Mouse (Mus musculus) layer of hippocampus, postnatal 36 days (tissue): Measurements from ENCODE around the gene Mvk. TPM values are rescaled to one million over a fixed set of nuclear protein-coding genes. Genes with fewer than 3 reads are reported as not detected.

Source experiments
- DNase-seq, 2 experiments: peaks; one replicate each; pipeline ENCODE4 v3.0.0; 2022
- total RNA-seq, 2 experiments: library from RNA; stranded (reverse); gene quantifications; 2 replicates each; pipeline ENCODE4 v1.2.3; 2021

The Mvk gene
- total RNA-seq, result 10 to 100 TPM; 25.0 to 27.1 TPM

DNA sequence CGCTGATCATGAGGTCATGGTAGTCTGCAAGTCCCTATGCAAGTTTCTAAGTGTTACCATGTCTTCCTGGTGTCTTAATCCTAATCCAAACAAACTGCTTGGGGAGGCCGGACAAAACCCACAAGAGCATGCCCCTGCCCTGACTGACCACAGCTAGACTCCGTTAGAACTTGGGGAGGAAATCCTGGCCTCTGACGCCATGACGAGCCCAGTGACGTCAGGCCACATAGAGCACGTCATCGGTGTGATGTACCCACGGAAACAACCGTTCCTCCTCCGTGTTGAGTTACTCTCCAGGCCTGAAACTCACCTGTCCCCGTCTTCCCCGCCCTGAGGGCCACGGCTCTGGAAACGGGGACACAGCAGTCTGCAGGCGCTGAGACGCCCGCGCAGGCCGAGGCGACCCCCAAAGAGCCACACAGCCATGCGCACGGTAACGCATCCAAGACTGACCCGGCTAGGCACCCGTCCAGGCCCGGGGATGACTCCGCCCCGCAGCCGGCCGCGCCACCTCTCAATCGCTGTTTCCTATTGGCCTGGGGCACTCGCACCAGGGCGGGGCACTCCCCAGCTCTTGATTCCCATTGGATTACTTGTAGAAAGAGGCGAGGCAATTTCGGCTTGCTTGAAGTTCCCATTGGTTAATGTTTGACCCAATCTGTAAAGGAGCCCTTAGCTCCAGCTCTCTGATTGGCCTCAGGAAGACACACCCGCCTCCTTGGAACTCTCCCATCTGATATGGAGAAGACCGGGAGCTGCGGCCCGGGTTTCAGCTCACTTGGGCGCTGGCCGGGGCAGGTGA is at the start of gene Mvk, which contains the start of gene Mmab:
Mvk (plus strand) TSS at position 704 of the 802 bp plus-strand sequence.
Mmab (minus strand) TSS at position 495 of the 802 bp plus-strand sequence.
- DNase-seq, result peak; percentile 98 to 99

DNA sequence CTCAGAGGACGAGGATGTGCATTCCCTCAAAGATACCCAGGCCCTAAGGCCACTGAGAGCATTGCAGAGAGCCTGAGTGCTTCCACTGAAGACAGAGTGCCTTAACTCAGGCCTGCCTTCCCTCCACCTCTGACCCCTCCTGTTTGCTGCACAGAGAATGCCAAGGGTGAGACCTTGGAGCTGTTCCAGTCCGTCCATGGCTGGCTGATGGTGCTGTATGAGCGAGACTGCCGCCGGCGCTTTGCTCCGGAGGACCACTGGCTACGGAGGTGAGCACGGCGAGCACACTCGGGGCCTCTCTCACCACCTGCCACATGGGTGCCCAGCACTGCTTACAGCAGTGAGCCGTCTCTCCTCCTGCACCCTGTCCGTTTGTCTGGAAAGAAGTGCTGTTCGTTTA is 37.5 kb upstream of the Mvk start:
- no peak for DNase-seq

DNA sequence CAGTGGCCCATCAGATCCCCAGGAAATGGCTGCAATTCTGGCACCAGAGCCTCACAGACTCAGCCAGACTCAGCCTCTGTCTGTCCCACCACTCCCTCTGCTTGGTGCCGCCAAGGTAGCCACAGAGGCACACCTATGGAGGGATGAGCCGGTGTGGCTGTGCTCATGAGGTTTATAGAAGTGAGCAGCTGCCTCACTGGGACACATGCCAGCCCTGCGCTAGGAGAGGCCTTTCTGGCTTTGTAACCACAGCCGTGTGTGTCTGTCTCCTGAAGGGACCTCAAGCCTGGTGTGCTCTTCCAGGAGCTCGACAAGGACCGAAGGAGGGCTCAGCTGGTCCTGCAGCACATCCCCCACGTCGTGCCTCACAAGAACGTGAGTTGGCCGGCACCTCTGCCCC is 36.8 kb upstream of the Mvk start:
- DNase-seq, result no peak

- DNase-seq, result no peak
These were observed 36.3 kb upstream of the Mvk start for GRCm38 (mm10) chr5:114407810-114408209.

GRCm38 (mm10) chr5:114408846-114409245 is 35.2 kb upstream of the Mvk start:
- DNase-seq, result no peak

DNA sequence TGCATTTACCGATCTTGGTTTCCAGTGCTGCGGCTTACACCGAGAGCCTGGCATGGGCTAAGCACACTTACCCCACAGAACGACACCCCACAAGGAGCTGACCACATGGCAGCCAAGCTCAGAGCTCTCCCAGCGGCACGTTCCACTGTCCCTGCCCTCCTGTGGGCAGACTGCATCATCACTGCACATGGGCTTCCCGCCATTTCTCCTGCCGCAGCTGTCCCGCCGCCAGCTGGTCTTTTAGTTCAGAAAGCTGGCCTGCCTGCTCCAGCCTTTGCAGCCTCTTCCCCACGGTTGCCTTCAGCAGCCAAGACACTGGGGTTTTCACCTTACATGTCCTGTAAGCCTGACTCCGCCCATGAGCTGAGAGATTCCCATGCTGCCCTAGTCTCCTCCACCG is 33.6 kb upstream of the Mvk start:
- no peak for DNase-seq

GRCm38 (mm10) chr5:114412361-114412998 is 31.6 kb upstream of the Mvk start:
- DNase-seq, result no peak

DNA sequence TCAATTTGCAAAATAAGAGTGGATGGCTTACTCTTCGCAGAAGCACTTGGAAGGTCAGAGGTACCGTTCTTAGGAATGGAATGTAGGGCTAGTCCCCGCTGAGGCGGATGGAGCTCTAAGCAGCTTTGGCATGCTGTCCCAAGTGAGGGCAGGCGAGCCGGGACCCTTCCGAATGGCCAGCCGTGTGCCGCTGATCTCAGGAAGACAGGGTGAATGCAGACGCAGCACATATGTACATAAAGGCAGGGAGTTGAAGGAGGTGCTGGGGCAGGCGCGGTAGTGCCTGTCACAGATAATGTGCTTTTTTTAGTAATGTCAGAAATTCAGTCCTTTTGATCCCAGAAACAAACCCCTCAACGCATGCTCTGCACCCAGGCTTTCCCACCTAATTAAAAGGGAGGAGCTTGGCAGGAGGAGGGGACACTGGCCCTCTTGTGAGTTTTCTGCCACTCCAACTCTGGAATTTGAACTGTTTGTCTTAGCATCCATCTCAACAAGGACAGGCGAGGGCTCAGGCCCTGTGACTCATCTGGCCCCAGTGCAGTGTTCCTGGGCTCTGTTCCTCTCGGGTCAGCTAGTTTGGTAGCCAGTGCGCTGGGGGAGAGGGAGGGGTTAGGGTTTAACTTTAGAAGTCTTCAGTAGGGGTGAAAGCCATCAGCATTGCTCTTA is 30.9 kb upstream of the Mvk start:
- DNase-seq, result no peak

- DNase-seq, result no peak
These were observed 28.5 kb upstream of the Mvk start for GRCm38 (mm10) chr5:114415606-114416005.

GRCm38 (mm10) chr5:114416855-114417254 is 27.2 kb upstream of the Mvk start:
- no peak for DNase-seq

DNA sequence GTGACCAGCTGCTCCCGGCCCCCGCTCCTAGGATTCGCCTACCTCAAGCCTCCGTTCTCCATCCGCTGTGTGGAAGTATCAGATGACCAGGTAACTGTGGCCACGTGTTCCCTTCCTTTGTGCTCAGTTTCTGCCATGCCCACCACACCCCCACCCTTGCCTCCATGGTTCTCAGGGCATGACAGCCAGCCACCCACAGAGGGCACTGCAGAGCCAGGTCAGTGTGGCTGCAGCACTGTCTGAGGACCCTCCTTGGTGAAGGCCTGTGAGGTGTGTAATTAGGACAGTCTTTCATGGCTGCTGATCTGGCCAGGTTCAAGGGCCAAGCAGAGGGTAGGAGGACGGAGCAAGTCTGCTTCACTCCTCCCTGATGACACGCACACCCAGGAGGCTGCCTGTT is 25.5 kb upstream of the Mvk start:
- DNase-seq, result no peak

- no peak for DNase-seq
These were observed 22.3 kb upstream of the Mvk start for GRCm38 (mm10) chr5:114421561-114422298.

- no peak for DNase-seq
These were observed 21.5 kb upstream of the Mvk start for GRCm38 (mm10) chr5:114422591-114422990.

DNA sequence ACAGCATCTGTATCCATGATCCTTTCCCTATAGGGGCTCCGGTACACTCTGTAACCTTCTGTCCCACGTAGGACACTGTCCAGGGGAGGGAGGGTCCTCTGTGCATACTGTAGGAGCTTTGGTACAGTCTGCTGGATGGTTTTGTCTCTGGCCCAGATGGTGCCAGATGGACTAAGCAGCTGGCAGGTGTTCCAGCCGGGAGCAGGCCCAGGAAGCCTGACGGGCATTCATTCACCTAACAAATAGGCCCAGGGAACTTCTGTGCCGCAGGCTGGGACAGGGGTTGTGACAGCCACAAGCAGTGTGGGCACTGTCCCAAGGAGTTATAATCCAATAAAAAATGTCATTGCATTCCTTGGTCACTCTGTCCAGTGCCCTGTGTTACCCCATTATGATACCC is 20.1 kb upstream of the Mvk start:
- DNase-seq, result no peak

DNA sequence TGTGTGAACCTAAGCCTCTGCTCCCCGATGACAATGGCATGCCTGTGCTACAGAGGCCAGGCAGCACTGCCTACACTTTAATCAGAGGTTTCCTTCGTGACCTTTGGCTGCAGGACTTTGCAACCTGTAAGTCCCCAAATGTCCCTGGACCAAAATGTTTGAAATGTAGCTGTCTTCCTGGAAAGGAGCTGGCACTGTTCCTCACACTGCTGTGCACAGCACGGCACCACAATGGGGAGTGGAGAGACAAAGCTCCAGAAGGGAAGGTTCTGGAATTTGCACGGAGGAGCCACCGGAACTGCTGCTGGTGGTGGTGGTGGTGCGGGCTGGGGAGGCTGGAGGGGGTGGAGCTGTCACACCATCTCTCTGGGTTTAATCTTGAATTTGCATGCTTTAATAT is 17.3 kb upstream of the Mvk start:
- DNase-seq, result no peak

- DNase-seq, result no peak
These were observed 15.4 kb upstream of the Mvk start for GRCm38 (mm10) chr5:114428621-114429020.

GRCm38 (mm10) chr5:114429781-114430180 is 14.3 kb upstream of the Mvk start:
- DNase-seq, result no peak

GRCm38 (mm10) chr5:114434359-114434758 is 9.7 kb upstream of the Mvk start:
- no peak for DNase-seq

- no peak for DNase-seq
These were observed 8.5 kb upstream of the Mvk start for GRCm38 (mm10) chr5:114435588-114435987.

DNA sequence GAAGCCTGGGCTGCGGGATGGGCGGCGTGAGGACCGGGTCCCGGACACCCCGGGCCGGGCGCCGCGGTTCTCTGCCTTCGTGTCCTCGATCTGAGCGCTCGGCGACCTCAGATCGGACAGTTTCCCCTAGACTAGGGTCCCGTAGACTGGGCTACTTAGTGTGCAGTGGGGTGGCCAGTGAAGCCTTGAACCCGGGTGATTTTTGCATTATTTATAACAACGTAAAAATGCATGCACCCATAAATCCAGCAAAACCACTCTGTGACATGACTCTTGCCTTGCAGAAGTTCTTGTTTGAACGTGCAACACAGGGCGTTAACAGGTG is 261 bp downstream of the Mvk start:
- no peak for DNase-seq

- no peak for DNase-seq
These were observed 4.9 kb downstream of the Mvk start for GRCm38 (mm10) chr5:114449011-114449410.

DNA sequence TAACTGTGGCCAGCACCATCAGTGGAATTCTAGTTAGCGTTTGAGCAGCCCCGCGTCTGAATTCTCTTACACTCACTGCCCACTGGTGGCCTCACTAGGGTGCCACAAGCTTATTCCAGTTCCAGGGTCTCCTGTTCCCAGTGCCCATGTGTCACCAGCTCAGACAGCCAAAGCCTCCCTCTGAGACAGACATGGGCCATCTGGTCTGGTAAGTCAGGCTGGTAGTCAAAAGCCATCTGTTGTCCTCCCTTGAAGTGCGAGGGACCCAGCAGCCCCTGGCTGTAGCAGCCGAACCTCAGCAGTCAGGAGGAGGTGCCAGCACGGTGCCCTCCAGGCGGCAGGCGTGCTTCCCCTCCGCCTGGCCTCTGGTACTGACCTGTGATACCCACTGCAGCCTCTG is 12.2 kb downstream of the Mvk start:
- DNase-seq, result no peak

DNA sequence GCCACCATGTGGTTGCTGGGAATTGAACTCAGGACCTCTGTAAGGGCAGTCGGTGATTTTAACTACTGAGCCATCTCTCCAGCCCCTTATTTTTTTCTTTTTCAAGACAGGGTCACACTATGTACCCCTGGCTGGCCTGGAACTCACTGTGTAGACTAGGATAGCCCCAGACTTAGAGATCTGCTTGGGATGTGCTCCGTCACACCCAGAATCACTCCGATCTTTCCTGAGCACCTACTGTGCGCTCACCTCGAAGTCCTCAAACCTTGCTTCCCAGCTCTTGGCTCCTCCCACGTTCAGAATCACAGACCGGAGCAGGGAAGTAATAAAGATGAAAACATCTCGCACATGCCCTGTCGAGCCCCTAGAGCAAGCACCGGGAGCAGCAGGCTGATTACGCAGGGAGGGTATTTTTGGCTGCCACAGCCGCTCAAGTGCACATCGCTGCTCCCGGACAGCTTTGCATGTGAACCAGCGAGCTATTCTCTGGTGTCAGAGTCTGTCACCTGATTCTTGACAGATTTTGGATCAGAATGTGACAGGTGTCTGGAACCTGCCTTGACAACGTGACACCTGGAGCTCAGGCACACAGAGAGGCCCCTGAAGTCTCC is 13.0 kb downstream of the Mvk start:
- DNase-seq, result no peak
